Mouse (Mus musculus) neutrophil, adult 5-6 weeks (primary cell): ENCODE measurements around the gene Smc3. TPM values are rescaled to one million over a fixed set of nuclear protein-coding genes. Genes with fewer than 3 reads are reported as not detected.
"Not testable (repeated sequence)": the region's sequence is repeated elsewhere in the genome, so short reads cannot be mapped to it uniquely, and the experiment has no call there.

ENCODE experiments used
- ATAC-seq: fragments of 151-379, 151-347 bp; 2 replicates; pipeline ENCODE4 v1.8.0; 2017; ENCODE audit warnings: mild to moderate bottlenecking, moderate TSS enrichment; ENCODE audit not compliant: insufficient number of reproducible peaks, poor library complexity, low FRiP score, severe bottlenecking; ENCODE audit errors: extremely low read depth
- total RNA-seq: library from RNA; stranded (forward); fragments of 200-1000 nt; gene quantifications from 2 replicates; pipeline ENCODE4 v1.2.3, GENCODE M21; 2017

Smc3 gene
- total RNA-seq, 1 experiment from 2014 or later: 114 TPM

DNA sequence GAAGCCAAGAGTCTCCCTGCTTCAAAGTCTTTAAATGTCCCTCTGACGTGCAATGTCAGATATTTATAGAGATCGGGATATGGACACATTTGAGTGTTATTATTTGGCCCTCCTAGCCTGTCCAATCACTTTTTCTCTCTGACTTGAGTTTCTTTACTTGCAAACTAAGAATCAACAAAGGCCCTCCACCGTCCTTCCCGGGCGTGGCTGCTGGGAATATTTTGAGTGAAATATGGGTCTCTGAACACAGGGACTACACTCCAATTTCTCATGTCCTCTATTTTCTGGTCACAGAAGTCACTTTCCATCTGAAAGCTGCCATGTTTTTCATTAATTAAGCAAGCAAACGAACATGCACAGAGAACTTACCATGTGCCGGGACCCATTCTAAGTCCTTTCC lies 25.7 kb upstream of the Smc3 start:
- no peak for ATAC-seq

DNA sequence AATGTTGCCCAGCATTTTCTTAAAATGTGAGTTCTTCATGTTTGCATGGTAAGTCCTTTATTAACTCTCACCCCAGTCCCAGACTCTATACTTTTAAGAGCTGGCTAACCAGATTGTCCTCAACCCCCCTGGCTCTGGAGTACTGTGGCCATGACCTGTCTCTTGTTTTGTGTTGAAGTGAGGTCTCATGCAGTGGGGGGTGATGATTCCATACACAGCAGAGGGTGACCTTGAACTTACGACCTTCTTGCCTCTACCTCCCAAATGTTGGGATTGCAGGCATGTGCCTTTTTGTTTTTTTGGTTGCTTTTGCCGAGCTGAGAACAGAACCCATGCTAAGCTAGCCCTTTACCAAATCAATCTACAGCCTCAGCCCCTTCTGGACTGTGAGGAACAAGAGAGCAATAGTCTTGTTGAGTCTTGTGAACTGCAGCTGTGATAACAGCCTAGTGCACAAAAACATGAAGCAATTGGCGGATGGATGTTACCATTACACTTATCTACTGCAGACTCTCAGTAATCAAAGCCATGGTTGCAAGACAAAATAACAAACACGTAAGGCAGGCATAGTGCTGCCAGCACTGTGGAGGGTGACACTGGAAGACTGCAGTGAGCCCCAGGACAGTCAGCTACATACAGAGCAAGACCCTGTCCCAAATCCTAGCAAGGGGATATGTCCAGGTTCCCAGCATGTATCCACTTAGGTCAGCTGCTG lies 24.7 kb upstream of the Smc3 start:
- no peak for ATAC-seq

DNA sequence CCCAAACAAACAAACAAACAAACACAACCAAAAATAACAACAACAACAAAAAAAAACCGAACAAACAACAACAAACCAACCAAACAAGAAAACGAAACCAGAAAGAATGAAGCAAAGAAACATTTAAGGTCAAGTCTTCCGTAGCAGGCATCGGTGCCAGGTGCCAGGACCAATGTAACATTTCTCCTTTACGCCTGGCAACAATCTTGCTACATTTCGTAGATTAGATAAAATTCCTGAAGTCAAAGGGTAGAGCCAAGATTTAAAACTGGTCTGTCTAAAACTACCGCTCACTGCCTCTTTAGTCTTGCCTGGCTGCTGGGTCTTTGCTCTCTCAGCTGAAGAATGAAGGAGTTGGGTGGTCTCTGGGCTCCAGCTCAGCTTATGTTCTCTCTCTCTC lies 24.1 kb upstream of the Smc3 start:
- no peak for ATAC-seq

DNA sequence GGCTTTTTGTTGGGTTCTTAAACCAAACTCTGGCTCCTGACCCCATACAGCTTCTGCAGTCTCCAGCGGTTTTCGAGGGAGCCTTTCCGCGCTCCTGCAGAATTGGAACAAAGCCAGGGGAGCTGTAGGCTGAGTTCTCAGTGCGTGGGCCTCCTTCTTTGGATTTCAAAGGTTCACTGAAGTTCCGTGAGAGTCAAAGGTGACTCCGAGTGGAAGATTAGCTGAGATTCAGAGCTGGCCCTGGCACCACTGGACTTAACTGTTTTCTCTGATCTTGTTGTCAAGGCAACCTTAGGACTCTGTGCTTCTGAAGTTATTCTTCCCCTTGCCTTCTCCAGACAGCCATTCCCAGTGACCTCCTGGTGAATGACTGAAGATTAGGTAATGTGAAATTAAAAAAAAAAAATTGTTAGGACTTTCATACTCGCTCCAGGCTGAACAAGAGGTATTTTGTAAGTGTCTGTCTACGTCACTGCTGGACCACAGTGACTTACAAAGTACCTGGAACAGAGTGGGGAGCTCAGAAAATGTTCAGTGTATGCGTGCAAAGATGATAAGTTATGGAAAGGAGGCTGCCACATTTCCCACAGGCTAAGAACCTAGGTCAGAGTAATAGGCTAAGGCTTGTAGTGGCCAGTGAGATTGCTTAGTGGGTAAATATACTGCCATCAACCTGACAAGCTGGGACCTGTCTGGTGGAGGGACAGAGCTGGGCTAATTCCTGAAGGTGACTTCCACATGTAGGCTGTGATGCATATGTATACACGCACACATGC lies 23.0 kb upstream of the Smc3 start:
- ATAC-seq: no peak

DNA sequence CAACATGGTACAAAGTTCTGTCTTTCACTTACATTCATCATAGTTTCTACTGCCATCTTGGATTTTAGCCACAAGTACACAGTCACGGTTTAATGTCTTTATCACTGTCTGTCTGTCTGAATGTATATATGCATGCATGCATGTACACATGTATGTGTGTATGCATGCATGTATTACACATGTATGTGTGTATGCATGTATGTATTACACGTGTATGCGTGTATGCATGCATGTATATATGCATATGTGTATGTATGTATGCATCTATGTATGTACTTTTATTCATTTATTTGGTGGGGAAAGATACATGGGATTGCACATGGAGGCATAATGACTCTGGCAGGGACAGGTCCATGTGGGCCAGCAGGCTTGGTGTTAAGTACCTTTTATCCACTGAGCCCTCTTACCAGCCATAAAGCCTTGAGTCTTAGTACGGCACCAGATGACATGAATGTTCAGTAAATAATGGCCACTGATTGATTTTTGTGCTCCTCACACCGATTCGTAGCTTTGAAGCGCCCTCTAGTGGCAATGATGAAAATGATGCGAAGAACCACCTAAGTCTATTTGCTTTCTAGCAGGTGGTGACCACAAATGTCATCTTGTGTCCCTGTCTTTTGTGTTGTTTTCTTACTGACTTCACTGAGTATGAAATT lies 21.5 kb upstream of the Smc3 start:
- ATAC-seq: peak; percentile 85

DNA sequence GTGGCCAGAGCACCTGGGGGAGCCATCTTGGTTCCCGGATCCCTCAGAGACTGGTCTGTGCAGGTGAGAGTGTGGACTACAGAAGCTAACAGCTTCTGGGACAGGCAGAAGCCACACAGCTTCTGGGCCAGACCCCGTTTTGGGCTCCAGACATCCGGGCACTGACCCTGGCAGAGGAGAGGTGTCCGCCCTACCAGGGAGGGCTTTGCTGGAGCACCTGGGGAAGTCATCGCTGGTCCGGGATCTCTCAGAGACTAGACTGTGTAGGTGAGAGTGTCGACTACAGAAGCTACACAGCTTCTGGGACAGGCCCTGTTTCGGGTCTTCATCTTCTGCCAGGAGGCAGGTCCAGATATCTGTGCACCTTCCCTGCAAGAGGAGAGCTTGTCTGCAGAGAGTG lies 19.9 kb upstream of the Smc3 start:
- ATAC-seq: not testable (repeated sequence)

DNA sequence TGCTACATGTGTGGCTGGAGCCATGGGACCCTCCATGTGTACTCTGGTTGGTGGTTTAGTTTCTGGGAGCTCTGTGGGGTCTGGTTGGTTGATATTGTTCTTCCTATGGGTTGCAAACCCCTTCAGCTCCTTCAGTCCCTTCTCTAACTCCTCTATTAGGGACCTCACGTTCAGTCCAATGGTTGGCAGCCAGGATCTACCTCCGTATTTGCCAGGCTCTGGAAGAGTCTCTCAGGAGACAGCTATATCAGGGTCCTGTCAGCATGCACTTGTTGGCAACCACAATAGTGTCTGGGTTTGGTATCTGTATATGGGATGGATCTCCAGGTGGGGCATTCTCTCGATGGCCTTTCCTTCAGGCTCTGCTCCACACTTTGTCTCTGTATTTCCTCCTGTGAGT lies 12.5 kb upstream of the Smc3 start:
- not testable (repeated sequence) for ATAC-seq

DNA sequence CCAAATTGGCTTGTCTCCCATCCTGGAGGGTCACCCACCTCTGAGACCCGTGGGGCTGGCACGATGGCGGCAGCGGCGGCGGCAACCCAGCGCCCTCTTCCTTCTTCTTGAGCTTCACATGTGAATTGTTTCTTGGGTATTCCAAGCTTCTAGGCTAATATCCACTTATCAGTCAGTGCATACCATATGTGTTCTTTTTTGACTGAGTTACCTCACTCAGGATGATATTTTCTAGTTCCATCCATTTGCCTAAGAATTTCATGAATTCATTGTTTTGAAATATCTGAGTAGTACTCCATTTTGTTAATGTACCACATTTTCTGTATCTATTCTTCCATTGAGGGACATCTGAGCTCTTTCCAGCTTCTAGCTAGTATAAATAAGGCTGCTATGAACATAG lies 11.2 kb upstream of the Smc3 start, which contains the start of gene Nutf2-ps1:
TSS of gene Nutf2-ps1 (minus strand) at position 101 of the 400 bp plus-strand sequence.
- not testable (repeated sequence) for ATAC-seq

DNA sequence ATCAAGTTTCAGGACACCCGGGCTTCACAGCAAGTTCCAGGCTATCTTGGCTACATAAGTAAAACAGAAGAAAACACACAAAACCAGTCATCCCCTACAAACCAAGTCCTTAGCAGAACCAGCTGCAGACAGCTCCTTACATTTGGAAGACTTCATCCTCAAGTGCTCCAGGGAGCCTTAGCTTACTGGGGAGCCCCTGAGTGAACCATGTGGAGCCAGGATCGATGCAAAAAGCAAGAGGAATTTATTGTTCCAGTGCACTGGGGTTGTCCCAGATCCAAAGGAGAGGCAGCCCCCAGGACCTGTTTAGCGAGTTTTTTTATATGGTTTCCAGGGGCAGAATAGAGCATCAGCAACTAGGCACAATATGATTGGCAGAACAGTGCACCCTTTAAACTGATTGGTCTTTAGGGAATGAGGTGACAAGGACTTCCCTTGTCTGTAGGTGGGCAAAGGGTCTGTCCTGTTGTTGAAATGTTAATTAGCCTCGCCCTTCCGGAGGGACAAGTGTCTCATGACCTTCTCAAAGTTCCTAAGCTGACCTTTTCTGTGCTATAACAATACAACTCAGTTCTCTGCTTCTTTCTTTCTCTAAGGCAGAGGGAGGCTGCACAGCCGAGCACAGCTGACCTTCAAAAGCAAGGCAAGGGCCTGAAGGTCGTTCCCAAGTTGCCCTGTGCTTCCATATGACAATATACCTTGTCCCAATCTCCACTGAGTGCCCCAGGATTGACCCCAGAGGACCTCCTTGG lies 3.3 kb upstream of the Smc3 start:
- ATAC-seq: no peak

DNA sequence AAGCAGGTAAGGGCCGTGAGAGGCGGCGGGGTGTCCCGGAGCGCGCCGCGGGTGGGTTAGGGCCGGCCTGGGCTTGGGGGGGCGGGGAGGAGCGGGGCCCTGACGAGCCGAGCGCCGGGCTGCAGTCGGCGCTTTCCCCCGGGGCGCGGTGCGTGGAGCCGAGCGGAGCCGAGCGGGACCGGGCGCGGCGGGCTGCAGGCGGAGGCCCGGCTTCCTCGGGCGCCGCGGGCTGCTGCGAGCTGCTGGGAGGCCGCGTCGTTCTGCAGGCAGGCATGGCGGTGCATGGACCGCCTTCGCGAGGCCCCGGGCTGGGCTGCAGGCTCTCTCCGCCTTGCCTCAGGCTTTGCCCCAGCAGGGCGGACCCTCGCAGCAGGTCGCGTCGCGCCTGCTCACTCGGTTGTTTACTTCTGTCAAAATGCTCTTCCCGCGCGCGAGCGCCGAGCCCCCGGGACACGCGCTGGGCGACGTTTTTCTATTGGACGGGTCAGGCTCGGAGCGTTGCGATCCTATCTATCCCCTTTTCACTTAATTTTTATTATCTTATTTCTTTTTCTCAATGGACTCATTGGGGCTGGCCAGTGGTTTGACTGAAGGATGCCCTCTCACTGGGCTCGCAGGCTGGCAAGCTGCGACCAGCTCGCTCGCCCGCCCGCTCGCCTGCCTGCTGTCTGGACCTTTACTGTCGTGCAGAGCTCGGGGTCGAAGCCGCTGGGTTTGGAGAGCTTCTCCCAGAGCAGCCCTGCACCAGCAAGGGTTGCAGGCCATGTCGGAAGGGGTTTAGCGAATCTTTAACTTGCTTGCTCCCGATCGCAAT lies 558 bp downstream of the Smc3 start:
- ATAC-seq: no peak

DNA sequence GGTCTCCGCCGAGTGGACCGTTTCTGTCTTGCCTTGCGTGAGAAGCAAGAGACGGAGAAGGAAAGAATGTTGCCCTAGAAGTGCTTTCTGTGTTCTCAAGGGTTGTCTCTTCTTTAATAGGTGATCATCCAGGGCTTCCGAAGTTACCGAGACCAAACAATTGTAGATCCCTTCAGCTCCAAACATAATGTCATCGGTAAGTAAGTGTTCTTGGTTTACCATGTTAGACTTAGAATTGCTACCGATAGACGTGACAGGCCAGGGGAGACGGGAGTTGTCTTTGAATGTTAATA lies 1.1 kb downstream of the Smc3 start:
- no peak for ATAC-seq

DNA sequence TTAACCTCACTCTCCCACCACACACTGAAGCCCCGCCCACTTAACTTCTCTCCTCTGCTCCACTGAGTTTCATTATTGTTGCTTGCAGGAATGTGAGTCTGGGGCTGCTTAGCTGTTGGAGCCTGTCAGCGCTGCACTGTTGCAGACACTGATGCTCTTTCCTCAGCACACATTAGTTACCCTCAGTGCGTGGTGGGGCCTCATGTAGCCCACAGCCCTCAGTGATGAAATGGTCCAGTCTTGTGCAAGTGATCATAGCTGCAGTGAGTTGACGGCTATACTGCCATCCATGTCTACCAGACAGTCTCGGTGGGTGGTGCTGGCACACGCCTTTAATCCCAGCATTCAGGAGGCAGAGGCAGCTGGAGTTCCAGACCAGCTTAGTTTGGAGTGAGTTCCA lies 8.7 kb downstream of the Smc3 start:
- ATAC-seq: no peak

DNA sequence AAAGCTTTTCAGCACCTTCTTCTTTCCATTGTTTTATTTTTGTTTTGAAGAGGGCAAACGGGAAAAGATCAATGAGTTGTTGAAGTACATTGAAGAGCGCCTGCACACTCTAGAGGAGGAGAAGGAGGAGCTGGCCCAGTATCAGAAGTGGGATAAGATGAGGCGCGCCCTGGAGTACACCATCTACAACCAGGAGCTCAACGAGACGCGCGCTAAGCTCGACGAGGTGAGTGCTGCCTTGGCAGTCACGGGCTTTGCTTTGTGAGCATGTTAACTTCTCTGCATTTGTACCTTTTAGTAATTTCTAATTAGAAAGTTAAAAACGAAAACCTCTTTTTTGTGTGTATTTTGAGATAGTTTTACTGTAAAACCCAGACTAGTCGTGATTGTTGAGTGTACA lies 21.5 kb downstream of the Smc3 start:
- ATAC-seq: no peak

DNA sequence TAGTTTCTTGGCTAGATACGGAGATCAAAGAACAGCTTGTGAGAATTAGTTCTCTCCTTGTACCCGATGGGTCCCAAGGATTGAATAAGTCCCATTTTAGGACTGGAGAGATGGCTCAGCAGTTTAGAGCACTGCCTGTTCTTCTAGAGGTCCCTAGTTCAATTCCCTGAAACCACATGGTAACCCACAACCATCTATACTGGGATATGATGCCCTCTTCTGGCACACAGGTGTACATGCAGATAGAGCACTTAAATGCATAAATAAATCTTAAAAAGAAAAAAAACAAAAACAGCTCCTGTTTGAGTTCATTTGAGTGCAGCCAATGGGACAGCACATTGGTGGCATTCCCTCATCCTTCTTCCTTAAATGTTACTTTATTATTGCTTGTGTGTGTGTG lies 37.8 kb downstream of the Smc3 start:
- no peak for ATAC-seq

DNA sequence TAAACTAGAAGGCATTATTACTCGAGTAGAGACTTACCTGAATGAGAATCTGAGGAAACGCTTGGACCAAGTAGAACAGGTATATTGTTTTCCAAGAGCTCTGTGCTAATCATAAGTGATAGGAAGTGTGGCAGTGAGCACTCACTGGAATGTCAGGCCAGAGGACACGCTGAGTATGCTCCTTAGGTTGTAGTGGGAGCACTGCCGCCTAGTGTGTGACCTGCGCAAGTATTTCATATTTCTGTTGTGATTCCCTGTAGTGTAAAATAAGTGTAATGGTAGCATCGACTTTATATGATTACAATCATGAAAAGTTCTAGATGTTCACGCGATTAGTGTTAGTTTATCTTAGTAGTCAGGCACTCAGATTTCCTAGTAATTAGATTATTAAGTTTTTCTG lies 38.5 kb downstream of the Smc3 start:
- ATAC-seq: no peak

DNA sequence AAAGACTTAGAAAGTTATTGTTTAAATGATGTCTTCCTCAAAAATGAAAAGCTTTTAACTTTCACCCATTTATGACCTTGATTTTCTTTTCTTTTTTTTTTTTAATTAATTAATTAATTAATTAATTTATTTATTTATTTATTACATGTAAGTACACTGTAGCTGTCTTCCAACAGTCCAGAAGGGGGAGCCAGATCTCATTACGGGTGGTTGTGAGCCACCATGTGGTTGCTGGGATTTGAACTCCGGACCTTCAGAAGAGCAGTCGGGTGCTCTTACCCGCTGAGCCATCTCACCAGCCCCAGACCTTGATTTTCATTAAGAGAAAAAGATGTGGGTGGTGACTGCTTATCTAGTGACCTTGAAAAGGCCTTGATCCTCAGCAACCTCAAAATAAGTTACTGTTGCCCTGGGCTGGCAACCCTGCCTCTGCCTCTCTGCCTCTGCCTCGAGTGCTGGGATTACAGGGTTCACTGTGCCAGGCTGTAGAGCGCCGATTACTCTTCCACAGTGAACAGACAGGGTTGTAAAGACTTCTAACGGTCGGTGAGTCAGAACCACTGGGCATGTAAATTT lies 43.9 kb downstream of the Smc3 start:
- ATAC-seq: no peak

DNA sequence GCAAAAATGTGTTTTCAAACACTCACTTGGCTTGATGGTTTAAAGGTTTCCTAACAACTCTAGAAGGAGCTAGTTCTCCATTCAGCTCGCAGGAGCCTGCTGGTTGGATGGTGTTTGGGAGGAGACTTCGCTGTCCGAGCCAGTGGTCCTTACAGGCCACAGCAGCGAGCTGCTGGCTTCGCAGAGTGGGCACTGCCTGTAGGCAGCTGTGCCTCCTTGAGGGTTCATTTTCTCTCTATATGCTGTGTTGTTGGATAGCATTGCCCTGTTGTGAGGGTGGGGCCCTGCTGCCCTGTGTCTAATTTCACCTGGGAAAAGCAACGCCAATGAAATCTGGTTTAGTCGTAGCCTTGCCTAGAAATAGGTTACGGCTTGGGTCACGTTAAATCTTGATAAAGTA lies 47.1 kb downstream of the Smc3 start:
- ATAC-seq: no peak

DNA sequence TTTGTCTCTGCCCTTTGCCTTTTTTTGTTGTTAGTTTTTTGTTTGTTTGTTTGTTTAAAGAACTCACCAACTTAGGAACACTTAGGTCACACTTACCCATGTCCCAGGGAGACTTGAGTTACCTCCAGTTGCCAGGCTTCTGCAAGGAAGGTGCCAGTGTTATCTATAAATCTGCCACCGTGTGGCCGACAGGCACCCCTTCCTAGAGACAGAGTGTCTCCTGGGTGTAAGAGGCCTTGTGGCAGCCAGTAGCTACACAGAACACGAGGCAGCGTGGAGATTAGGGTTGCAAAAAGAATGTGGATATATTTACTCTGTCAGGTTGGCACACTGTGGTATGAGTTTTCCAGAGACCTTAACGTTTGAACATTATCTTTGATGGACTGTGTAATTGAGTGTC lies 47.9 kb downstream of the Smc3 start:
- ATAC-seq: no peak
